Mouse (Mus musculus): ENCODE results near the gene Kdelc2.

DNA sequence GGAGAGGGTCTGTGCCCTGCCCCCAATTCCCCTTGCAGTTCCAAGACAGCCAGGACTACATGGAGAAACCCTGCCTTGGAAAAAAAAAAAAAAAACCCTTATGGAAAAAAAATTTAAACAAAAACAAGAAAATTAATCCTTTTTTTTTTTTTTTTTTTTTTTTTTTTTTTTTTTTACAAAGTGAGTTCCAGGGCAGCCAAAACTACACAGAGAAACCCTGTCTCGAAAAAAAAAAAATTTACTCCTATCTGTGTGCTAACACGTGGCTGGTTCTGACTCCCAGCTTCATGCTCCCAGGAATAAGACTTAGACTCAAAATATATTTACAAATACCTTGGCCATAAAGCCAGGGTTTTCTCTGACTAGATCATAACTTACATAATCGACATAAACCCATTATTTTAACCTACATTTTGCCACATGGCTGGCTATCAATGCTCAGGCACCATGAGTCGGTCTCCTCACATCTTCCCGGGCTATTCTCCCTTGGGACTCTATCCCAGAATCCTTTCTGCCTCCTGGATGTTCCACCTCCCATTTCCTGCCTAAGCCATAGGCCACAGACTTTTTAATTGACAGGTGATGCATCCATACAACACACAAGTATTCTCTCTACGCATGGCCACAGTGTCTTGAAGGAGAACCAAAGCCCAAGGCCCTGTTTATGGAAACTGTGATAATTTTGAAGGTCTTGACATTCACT, 20.4 kb downstream of the Kdelc2 start:
- no peak for TF ChIP-seq CTCF (IDR thresholded peaks at IDR 0.05; ENCODE audit: low read depth)
- no peak for TF ChIP-seq EP300 (IDR thresholded peaks at IDR 0.05; ENCODE audit: low read depth)
